Mouse (Mus musculus): ENCODE results near the gene Bcl6b.

GRCm38 (mm10) chr11:70227661-70228245, 1.8 kb downstream of the Bcl6b start:
- TF ChIP-seq POLR2A (IDR thresholded peaks at IDR 0.05; ENCODE audit: low read depth, low read length) (no peak), CTCF (IDR thresholded peaks at IDR 0.05; ENCODE audit: extremely low read depth, insufficient read depth, insufficient read length, insufficient replicate concordance) (no peak)

Measured in spleen, adult 2 months (tissue).